ENCODE assay signal across 10 mouse cellular contexts in the genomic region with DNA sequence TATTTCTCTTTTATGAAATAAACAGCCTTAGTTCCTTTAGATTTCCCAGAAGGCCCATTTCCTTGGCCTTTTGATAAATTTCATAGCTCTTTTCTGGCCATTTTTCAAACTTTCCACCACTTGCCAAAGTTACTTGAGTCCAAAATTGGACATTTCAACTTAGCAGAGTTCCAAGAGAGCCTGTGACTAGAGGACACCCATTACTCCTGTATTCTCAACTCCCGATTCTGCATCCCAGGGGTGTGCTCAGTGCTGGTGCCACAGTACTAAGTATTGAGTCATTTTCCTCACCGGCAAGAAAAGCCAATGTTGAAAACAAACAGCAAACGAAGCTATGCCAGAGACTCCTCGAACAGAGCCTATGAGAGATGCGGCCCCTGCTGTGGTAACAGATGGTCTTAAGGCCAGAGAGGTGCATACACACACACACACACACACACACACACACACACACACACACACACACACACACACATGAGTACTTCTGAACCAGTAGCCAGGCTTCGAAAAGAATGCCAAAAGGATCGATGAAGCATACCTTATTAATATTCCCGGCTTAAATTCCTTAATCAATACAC.
DNase-seq lines count a peak whose midpoint lies in the region; ATAC-seq and TF ChIP-seq lines count a peak whose summit lies in the region.
"Had no signal": no experiment of that assay in that cellular context is flagged by ENCODE, and none has a peak within 500 bp of the region (broad histone marks: within the 10 kb centered on the region; RNA-seq: fewer than 3 reads in every experiment).

No protein-coding gene starts in this region.

- WGBS in hindbrain, postnatal 0 days = 44% methylated on average over 8 of the region's 8 CpGs
- 54% methylated on average over 8 of the region's 8 CpGs for WGBS in hindbrain, embryonic 13.5 days

- no peak overlapping the region for H3K27ac ChIP-seq in hindbrain, postnatal 0 days
- no peak overlapping the region for H3K27ac ChIP-seq in hindbrain, embryonic 13.5 days
- no peak overlapping the region for H3K27ac ChIP-seq in left cerebral cortex, adult 2 months
- H3K27ac ChIP-seq: layer of hippocampus, adult 2 months had no signal

- H3K36me3 ChIP-seq in hindbrain, postnatal 0 days (ENCODE audit: insufficient read depth, low read length) = no peaks in the 10 kb centered on the region
- H3K36me3 ChIP-seq in hindbrain, embryonic 13.5 days = no peaks in the 10 kb centered on the region

- no peak overlapping the region for H3K4me3 ChIP-seq in hindbrain, postnatal 0 days (ENCODE audit: low read length)
- H3K4me3 ChIP-seq in hindbrain, embryonic 13.5 days = no peak overlapping the region
- H3K4me3 ChIP-seq in left cerebral cortex, adult 2 months = no peak overlapping the region
- H3K4me3 ChIP-seq: layer of hippocampus, adult 2 months had no signal

- no peak for ATAC-seq in hindbrain, postnatal 0 days
- ATAC-seq in hindbrain, embryonic 13.5 days (ENCODE audit: low FRiP score) = no peak
- peak; percentile 75 for ATAC-seq in cerebellum, adult (ENCODE audit: insufficient number of reproducible peaks, low FRiP score, low TSS enrichment)
- no peak for ATAC-seq in megakaryocyte, adult 5-6 weeks (ENCODE audit: poor library complexity, severe bottlenecking)
- ATAC-seq: intestine, postnatal 0 days had no signal

- no peaks in the 10 kb centered on the region for H3K27me3 ChIP-seq in hindbrain, postnatal 0 days (ENCODE audit: insufficient read depth, low read length)
- H3K27me3 ChIP-seq in hindbrain, embryonic 13.5 days = no peaks in the 10 kb centered on the region

- TF ChIP-seq CTCF in hindbrain, postnatal 0 days (IDR thresholded peaks at IDR 0.05; ENCODE audit: low read depth) = no peak
- TF ChIP-seq CTCF in left cerebral cortex, adult 2 months (IDR thresholded peaks at IDR 0.05) = no peak

- no peak overlapping the region for H3K9ac ChIP-seq in hindbrain, postnatal 0 days (replicated peaks; ENCODE audit: low read length)
- no peak overlapping the region for H3K9ac ChIP-seq in hindbrain, embryonic 13.5 days

- peak; percentile 31 for DNase-seq in hindbrain, postnatal 0 days (ENCODE audit: low spot score)
- DNase-seq in NIH3T3 (ENCODE audit: low read depth) = peak; percentile 46
- peak; percentile 74 for DNase-seq in gastrocnemius, adult 18-20 months (ENCODE audit: low spot score)
- no peak for DNase-seq in left cerebral cortex, adult 2 months (ENCODE audit: extremely low spot score in 1 of 2, low spot score in 2 of 2)
- DNase-seq: lung, adult 18-20 months had no signal

- intact Hi-C loops in left cerebral cortex, adult 2 months (cut with DNase I) = no loop called here

- no peak overlapping the region for H3K4me2 ChIP-seq in hindbrain, postnatal 0 days (ENCODE audit: low read depth, low read length)
- no peak overlapping the region for H3K4me2 ChIP-seq in hindbrain, embryonic 13.5 days

- H3K9me3 ChIP-seq in hindbrain, postnatal 0 days (ENCODE audit: low read length) = no peaks in the 10 kb centered on the region
- no peaks in the 10 kb centered on the region for H3K9me3 ChIP-seq in hindbrain, embryonic 13.5 days

- no peaks in the 10 kb centered on the region for H3K4me1 ChIP-seq in hindbrain, postnatal 0 days (ENCODE audit: insufficient read depth, low read length)
- H3K4me1 ChIP-seq in hindbrain, embryonic 13.5 days (replicated peaks) = peaks cover 4% of the 10 kb centered on the region

Comparison
In these comparisons a context has a peak if more than half of its experiments do, and no peak if none do; other contexts are left out.
1. DNase-seq: peak in hindbrain, postnatal 0 days (single experiment), NIH3T3 (single experiment) and gastrocnemius, adult 18-20 months (single experiment); none in left cerebral cortex, adult 2 months (0 of 2).